Mouse (Mus musculus) hematopoietic stem cell, adult 5-6 weeks (primary cell): ENCODE measurements around the gene Irf2. TPM values are rescaled to one million over a fixed set of nuclear protein-coding genes. Genes with fewer than 3 reads are reported as not detected.

Experiments
- ATAC-seq, 2 experiments: fragments of 125-278 bp in 1 of 2; replicated peaks in 1 of 2; 2 replicates each; pipeline ENCODE4 v1.8.0; 2016 to 2017; ENCODE audit warnings: inconsistent platforms in 2 of 2, mild to moderate bottlenecking in 2 of 2, moderate number of reproducible peaks in 2 of 2, low read depth in 1 of 2, moderate TSS enrichment in 1 of 2; ENCODE audit not compliant: low FRiP score in 2 of 2, poor library complexity in 2 of 2, severe bottlenecking in 2 of 2, insufficient read depth in 1 of 2, low TSS enrichment in 1 of 2
- total RNA-seq: library from RNA; stranded (forward); fragments of 172-1452, 232-1000 nt; gene quantifications from 2 replicates; pipeline ENCODE4 v1.2.3, GENCODE M21; 2017

The Irf2 gene
- 44.8 and 71.7 TPM in 2 replicates for total RNA-seq

GRCm38 (mm10) chr8:46739003-46739949 lies at the start of gene Irf2:
Gene Irf2, plus strand, starts transcription at chr8:46739732.
- ATAC-seq, result peak; percentile 91

- ATAC-seq, result no peak
These were observed 49.4 kb upstream of the Irf2 start for GRCm38 (mm10) chr8:46690111-46690510.

GRCm38 (mm10) chr8:46690581-46690980 lies 49.0 kb upstream of the Irf2 start:
- ATAC-seq, result no peak

GRCm38 (mm10) chr8:46691360-46691759 lies 48.2 kb upstream of the Irf2 start:
- ATAC-seq, result no peak

- 0 out of 4 replicates have a peak, but pooled peaks of 1 of the 2 experiments have one; percentile 22 for ATAC-seq
These were observed 43.1 kb upstream of the Irf2 start for GRCm38 (mm10) chr8:46696256-46697041.

GRCm38 (mm10) chr8:46697566-46697965 lies 42.0 kb upstream of the Irf2 start:
- no peak for ATAC-seq

- no peak for ATAC-seq
These were observed 41.4 kb upstream of the Irf2 start for GRCm38 (mm10) chr8:46698162-46698561.

GRCm38 (mm10) chr8:46705145-46705544 lies 34.4 kb upstream of the Irf2 start:
- ATAC-seq, result no peak

- ATAC-seq, result no peak
These were observed 32.8 kb upstream of the Irf2 start for GRCm38 (mm10) chr8:46706730-46707129.

GRCm38 (mm10) chr8:46709302-46709701 lies 30.2 kb upstream of the Irf2 start:
- ATAC-seq, result no peak

- no peak for ATAC-seq
These were observed 29.2 kb upstream of the Irf2 start for GRCm38 (mm10) chr8:46710289-46710688.

- no peak for ATAC-seq
These were observed 28.0 kb upstream of the Irf2 start for GRCm38 (mm10) chr8:46711496-46711895.

- ATAC-seq, result peak in 1 of 2 experiments; percentile 54; a peak in 2 of 4 replicates
These were observed 26.4 kb upstream of the Irf2 start for GRCm38 (mm10) chr8:46713178-46713577.

- peak in 1 of 2 experiments; percentile 65; a peak in 2 of 4 replicates for ATAC-seq
These were observed 25.7 kb upstream of the Irf2 start for GRCm38 (mm10) chr8:46713844-46714243.

GRCm38 (mm10) chr8:46714400-46714799 lies 25.1 kb upstream of the Irf2 start:
- ATAC-seq, result peak in 1 of 2 experiments; percentile 12; a peak in 1 of 4 replicates

- no peak for ATAC-seq
These were observed 23.1 kb upstream of the Irf2 start for GRCm38 (mm10) chr8:46716477-46716876.

GRCm38 (mm10) chr8:46717170-46717569 lies 22.4 kb upstream of the Irf2 start:
- no peak for ATAC-seq

GRCm38 (mm10) chr8:46718301-46718700 lies 21.2 kb upstream of the Irf2 start:
- no peak for ATAC-seq
